Mouse (Mus musculus) hindbrain, embryonic 11.5 days (tissue): ENCODE measurements around the gene Aanat. TPM values are rescaled to one million over a fixed set of nuclear protein-coding genes. Genes with fewer than 3 reads are reported as not detected.

ENCODE experiments used
- ATAC-seq: fragments of 200-750 bp; cut with Nextera tagmentation; 2 replicates; pipeline ENCODE4 v1.8.0; 2017; ENCODE audit warnings: mild to moderate bottlenecking, moderate TSS enrichment, moderate library complexity; ENCODE audit not compliant: low FRiP score
- DNase-seq: peaks from one replicate; pipeline ENCODE4 v3.0.0-alpha.2; 2015; ENCODE audit warnings: low spot score
- H3K27ac ChIP-seq: fragments of 300-500 bp; sonication (generic); 2 replicates; pipeline ENCODE4 v1.5.1; 2014; ENCODE audit warnings: mild to moderate bottlenecking, low read depth, low read length
- H3K27me3 ChIP-seq: fragments of 300-500 bp; sonication (generic); 2 replicates; pipeline ENCODE4 v1.6.1; 2014; ENCODE audit warnings: mild to moderate bottlenecking, low read length, moderate library complexity, mixed read lengths; ENCODE audit not compliant: control insufficient read depth, insufficient read depth
- H3K36me3 ChIP-seq: fragments of 300-500 bp; sonication (generic); 2 replicates; pipeline ENCODE4 v1.6.1; 2014; ENCODE audit warnings: mild to moderate bottlenecking, low read length, moderate library complexity, mixed read lengths; ENCODE audit not compliant: control insufficient read depth, insufficient read depth
- H3K4me1 ChIP-seq: fragments of 300-500 bp; sonication (generic); replicated peaks from 2 replicates; pipeline ENCODE4 v1.6.1; 2014; ENCODE audit warnings: low read length, mixed read lengths; ENCODE audit not compliant: control insufficient read depth, insufficient read depth
- H3K4me2 ChIP-seq: fragments of 300-500 bp; sonication (generic); replicated peaks from 2 replicates; pipeline ENCODE4 v1.6.1; 2014; ENCODE audit warnings: mild to moderate bottlenecking, low read depth, low read length
- H3K4me3 ChIP-seq: fragments of 300-500 bp; sonication (generic); 2 replicates; pipeline ENCODE4 v1.5.1; 2014; ENCODE audit warnings: low read depth, low read length
- H3K9ac ChIP-seq: fragments of 300-500 bp; sonication (generic); 2 replicates; pipeline ENCODE4 v1.6.1; 2014; ENCODE audit warnings: low read depth, low read length
- H3K9me3 ChIP-seq: fragments of 300-500 bp; sonication (generic); 2 replicates; pipeline ENCODE4 v1.6.1; 2016; ENCODE audit warnings: low read length; ENCODE audit not compliant: control insufficient read depth
- WGBS: fragments of 180-500 bp; shearing (Covaris S2); extraction: QIAGEN DNeasy Blood & Tissue Kit; methylation state at CpG from one replicate; pipeline ENCODE4 v1.1.7; 2014; 5-methylcytosine and 5-hydroxymethylcytosine counted together
- polyA plus RNA-seq: library from polyadenylated mRNA; unstranded; fragments of >200 nt; fragmentation: Nextera tagmentation; extraction: Ambion mirVana; gene quantifications from 2 replicates; pipeline ENCODE4 v1.2.1, GENCODE M21; 2014

Aanat gene
- polyA plus RNA-seq, 1 experiment from 2014 or later, result not detected

DNA sequence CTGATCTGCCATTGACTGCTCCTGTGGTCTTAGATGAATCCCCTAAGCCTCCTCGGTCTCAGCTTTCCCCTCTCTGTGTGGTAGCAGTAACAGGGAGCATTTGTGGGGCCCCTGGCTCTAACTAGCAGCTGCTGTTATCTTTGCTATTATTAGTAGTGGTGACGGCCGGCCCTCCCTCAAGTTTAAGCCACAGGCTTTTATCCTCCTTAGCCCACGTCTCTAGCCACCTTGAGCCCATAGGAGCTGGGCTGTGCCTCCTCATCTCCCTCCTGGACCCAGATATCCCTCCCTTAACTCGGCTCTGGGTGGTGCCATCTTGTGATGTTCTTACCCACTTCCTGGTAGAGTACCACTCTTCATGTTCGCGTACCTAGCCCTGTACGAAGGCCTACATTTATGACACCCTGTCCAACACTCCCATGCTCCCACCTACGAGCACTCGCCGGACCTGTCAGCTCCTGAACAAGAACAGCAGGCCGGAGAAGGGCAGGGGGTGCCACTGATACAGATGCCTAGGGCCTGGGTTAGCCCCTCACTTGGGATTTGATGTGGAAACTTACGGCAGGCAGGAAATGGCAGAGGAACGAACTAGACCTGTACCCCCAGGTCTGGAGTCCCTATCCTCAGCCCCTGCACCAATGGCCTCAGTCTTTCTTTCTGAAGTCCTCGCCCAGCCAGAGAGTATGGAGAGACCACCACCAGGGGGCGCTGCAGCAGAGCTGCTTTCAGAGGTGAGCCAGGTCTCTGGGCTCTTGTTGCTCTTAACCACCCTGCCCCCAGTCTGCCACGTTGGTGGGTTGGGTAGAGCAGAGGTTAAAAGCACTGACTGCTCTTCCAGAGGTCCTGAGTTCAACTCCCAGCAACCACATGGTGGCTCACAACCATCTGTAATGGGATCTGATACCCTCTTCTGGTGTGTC, 39.1 kb downstream of the Aanat start:
- H3K27me3 ChIP-seq, result peaks cover 18% of the 10 kb centered on the region
- no peaks in the 10 kb centered on the region for H3K9me3 ChIP-seq
- peaks cover 4% of the 10 kb centered on the region for H3K4me1 ChIP-seq
- DNase-seq (peak; percentile 74), ATAC-seq (no peak)
- no peak overlapping the region for H3K9ac ChIP-seq
- WGBS, result 75% methylated on average over 17 of the region's 17 CpGs
- H3K36me3 ChIP-seq, result no peaks in the 10 kb centered on the region
- no peak overlapping the region for H3K4me2 ChIP-seq
- H3K4me3 ChIP-seq, result no peak overlapping the region
- H3K27ac ChIP-seq, result no peak overlapping the region

DNA sequence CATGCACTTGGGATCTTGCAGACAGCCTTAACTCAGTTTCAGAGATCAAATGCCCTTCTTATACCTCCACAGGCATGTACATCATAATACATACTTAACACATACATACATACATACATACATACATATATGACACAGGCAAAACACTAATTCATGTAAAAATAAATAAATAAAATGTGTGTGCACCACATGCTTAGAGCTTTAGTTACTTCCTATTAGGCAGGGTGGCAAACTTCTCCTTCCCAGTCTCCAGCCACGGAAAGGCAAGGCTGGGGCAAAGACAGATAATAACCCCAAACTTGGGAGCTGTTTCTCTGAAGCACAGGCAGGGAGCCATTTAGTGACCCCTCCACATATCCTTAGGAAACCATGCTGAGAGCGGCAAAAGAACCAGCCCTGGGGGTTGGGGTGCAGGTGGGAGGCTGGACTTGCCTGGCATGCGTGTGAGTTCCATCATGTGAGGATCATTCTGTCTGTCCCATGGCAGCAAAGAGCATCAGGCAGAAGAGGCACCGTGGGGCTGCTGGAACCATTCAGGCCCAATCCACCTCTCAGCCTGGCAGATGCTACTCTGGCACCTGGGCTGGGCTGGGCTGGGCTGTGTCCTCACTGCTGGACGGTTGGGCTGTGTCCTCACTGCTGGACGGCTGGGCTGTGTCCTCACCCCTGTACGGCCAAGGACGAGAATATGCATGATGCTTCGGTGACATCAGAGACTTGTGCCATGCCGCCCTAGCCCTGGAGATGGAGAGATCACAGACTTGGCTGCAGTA, 40.3 kb downstream of the Aanat start, which contains the start of gene Rhbdf2:
Gene Rhbdf2, minus strand, starts transcription at position 721 of the 773 bp plus-strand sequence.
- no peak within 1 kb of the TSS for H3K4me2 ChIP-seq
- no peak within 1 kb of the TSS for H3K9ac ChIP-seq
- no peak within 1 kb of the TSS for H3K4me3 ChIP-seq
- peaks cover 4% of the 10 kb centered on the region for H3K4me1 ChIP-seq
- peaks cover 18% of the 10 kb centered on the region for H3K27me3 ChIP-seq
- ATAC-seq (no peak), DNase-seq (no peak)
- H3K27ac ChIP-seq, result no peak within 1 kb of the TSS
- whole genome bisulfite sequencing, result 74% methylated on average over 10 of the region's 10 CpGs
- H3K36me3 ChIP-seq, result no peaks in the 10 kb centered on the region
- no peaks in the 10 kb centered on the region for H3K9me3 ChIP-seq

DNA sequence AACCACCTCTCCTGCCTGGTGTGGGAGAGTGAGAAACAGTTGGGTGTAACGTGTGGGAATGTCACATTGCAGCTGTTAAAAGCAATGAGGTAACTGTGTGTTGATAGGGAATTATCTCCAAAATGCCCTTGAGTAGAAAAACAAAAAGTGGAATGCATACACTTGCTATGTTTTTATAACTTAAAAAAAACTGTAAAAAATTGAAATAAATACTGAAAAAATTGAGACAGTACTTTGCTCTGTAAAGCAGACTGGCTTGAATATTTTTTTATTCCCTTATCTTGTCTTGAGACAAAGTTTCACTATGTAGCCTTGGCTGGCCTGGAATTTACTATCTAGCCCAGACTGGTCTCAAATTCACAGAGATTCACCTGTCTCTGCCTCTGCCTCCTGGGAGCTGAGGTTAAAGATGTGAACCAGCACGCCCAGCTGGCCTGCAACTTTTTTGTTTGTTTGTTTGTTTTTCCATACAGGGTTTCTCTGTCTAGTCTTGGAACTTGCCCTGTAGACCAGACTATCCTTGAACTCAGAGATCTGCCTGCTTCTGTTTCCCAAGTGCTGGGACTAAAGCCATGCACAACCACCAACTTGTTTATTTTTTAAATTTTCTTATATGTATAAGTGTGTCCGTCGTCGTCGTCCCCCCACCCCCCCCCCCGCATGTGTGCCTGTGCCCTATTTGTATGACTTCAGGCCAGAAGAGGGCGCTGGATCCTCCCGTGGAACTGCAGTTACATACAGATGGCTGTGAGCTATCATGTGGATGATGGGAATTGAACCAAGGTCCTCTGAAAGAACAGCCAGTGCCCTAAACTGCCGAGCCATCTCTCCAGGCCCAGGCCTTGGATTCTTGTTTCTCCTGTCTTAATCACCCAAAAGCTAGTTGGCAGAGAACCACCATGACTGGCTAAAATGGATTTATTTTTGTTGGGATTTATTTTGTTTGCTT, 41.1 kb downstream of the Aanat start:
- 41% methylated on average over 10 of the region's 10 CpGs for WGBS
- ATAC-seq (no peak), DNase-seq (no peak)
- Histone ChIP-seq H3K27me3 (peaks cover 18% of the 10 kb centered on the region), H3K27ac (no peak overlapping the region), H3K4me1 (peaks cover 4% of the 10 kb centered on the region), H3K4me2 (no peak overlapping the region), H3K4me3 (no peak overlapping the region), H3K9ac (no peak overlapping the region), H3K36me3 (no peaks in the 10 kb centered on the region), H3K9me3 (no peaks in the 10 kb centered on the region)

DNA sequence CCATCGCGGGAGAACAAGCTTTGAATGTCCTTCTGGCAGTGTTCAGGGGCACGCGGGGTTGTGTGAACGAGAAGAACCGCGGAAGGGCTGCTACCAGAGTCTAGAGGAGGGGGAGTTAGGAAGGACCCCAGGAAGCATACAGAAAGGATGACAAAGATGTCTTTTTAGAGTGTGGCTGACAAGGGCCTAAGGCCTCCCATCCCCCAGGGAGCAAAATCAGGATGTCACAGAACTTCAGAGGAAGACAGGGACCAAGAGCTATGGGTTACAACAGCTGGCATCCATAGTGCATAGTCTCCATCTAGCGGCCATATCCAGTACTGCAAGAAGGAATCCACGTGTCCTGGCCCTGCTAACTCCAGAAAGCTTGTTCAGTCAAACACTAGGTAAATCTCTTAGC, 42.5 kb downstream of the Aanat start:
- 59% methylated on average over 9 of the region's 9 CpGs for WGBS
- Histone ChIP-seq H3K4me2 (no peak overlapping the region), H3K4me1 (peaks cover 4% of the 10 kb centered on the region), H3K9ac (no peak overlapping the region), H3K9me3 (no peaks in the 10 kb centered on the region), H3K27me3 (peaks cover 9% of the 10 kb centered on the region), H3K27ac (no peak overlapping the region), H3K4me3 (no peak overlapping the region), H3K36me3 (no peaks in the 10 kb centered on the region)
- ATAC-seq (0 out of 2 replicates have a peak, but pooled peaks have one; percentile 30), DNase-seq (peak; percentile 95)

DNA sequence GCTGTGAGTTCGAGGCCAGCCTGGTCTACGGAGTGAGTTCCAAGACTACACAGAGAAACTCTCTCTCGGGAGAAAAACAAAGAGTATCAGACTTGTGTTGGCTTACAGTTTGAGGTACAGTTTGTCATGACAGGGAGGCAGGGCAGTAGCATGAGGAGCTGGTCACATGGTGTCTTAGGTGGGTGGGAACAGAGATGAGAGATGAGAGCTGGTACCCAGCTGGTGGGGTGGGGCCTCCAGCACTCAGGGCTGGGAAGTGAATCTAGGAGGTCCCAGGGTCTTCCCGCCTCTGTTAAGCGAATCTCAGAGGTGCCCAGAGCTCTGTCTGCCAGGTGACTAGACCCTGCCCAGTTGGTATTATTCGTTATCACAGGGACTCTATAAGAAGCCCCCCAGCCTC, 43.2 kb downstream of the Aanat start:
- 87% methylated on average over 6 of the region's 6 CpGs for WGBS
- H3K9me3 ChIP-seq, result no peaks in the 10 kb centered on the region
- no peak overlapping the region for H3K9ac ChIP-seq
- no peaks in the 10 kb centered on the region for H3K36me3 ChIP-seq
- DNase-seq, result no peak
- no peak overlapping the region for H3K4me3 ChIP-seq
- no peak for ATAC-seq
- H3K4me1 ChIP-seq, result no peaks in the 10 kb centered on the region
- H3K4me2 ChIP-seq, result no peak overlapping the region
- H3K27ac ChIP-seq, result no peak overlapping the region
- H3K27me3 ChIP-seq, result peaks cover 1% of the 10 kb centered on the region

DNA sequence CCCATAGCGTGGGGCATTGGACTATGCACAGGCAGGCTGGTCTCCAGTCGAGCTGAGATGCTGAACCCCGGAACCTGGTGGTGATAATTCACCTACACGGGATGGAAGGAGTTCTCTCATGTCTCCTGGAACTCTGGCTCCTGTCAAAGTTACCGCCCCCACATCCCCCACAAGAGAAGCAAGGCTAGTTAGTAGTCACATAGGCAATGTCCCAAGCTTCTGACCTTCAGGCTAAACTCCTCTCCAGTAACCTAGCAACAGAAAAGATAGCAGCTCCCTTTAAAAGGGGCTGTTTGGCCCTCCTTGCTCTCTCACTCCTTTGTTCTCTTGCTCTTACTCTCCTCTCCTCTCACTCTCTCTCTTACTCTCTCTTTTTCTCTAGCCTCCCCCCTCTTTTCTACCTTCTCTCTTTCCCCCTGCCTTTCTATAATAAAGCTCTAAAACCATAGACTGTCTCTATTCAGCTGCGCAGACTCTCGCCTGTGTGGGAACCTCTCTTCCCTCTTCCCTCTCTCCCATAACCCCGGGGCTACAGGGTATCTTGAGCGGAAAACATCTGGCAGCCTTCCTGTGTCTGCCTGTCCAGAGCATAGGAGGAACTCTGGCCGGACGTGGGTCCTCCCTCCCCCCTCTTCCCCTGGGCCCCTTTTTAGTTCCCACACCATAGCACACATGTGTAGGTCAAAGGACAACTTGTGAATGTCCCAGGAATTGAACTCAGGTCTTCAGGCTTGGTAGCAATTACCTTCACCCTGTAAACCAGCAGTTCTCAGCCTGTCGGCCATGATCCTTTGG, 44.1 kb downstream of the Aanat start:
- H3K9me3 ChIP-seq, result no peaks in the 10 kb centered on the region
- no peak overlapping the region for H3K27ac ChIP-seq
- H3K27me3 ChIP-seq, result no peaks in the 10 kb centered on the region
- H3K4me2 ChIP-seq, result no peak overlapping the region
- H3K4me1 ChIP-seq, result no peaks in the 10 kb centered on the region
- H3K9ac ChIP-seq, result no peak overlapping the region
- DNase-seq (no peak), ATAC-seq (no peak)
- H3K36me3 ChIP-seq, result no peaks in the 10 kb centered on the region
- H3K4me3 ChIP-seq, result no peak overlapping the region
- WGBS, result 56% methylated on average over 12 of the region's 12 CpGs

DNA sequence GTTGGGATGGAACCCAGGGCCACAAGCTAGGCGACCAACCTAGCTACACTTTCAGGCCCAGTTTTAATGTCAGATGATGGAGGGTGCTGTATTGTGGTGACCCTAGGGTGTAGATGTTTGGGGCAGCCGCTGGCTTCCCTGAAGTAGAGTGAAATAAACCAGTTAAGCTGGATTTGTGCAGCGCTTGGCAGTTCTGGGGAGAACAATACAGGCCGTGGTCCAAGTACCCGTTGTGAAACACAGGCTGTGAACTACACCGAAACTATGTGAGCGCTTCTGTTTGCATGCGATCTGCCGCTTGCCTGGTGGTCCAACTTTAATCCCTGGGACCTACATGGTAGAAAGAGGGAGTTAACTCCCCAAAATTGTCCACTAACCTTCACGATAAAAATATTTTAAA, 46.7 kb downstream of the Aanat start:
- H3K27me3 ChIP-seq, result no peaks in the 10 kb centered on the region
- no peak for ATAC-seq
- no peak overlapping the region for H3K9ac ChIP-seq
- H3K36me3 ChIP-seq, result no peaks in the 10 kb centered on the region
- DNase-seq, result no peak
- WGBS, result 86% methylated on average over 10 of the region's 10 CpGs
- no peak overlapping the region for H3K4me2 ChIP-seq
- no peak overlapping the region for H3K27ac ChIP-seq
- no peaks in the 10 kb centered on the region for H3K9me3 ChIP-seq
- no peak overlapping the region for H3K4me3 ChIP-seq
- no peaks in the 10 kb centered on the region for H3K4me1 ChIP-seq
